Mouse (Mus musculus): Measurements from ENCODE around the gene Fam173a. TPM values are rescaled to one million over a fixed set of nuclear protein-coding genes. Genes with fewer than 3 reads are reported as not detected.

Fam173a gene
- polyA plus RNA-seq, 1 experiment: 135 TPM

DNA sequence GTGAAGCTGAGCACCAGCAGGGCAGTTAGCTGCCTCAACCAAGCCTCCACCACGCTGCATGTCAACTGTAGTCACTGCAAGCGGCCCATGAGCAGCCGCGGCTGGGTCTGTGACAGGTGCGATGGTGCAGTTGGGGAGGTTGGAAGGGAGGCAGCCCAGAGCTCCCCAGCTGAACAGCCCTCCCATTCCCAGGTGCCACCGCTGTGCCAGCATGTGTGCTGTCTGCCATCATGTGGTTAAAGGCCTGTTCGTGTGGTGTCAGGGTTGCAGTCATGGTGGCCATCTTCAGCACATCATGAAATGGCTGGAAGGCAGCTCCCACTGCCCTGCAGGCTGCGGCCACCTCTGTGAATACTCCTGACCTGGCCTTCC lies 35.5 kb upstream of the Fam173a start:
- TF ChIP-seq POLR2A (IDR thresholded peaks at IDR 0.05; ENCODE audit: low read depth, low read length) (no peak), CTCF (IDR thresholded peaks at IDR 0.05; ENCODE audit: extremely low read depth, insufficient read length, insufficient replicate concordance, low read depth, low read length) (no peak)
- Histone ChIP-seq H3K27ac (ENCODE audit: insufficient read depth, low read depth, low read length) (peak overlapping the region; percentile 51), H3K4me3 (ENCODE audit: low read depth, low read length) (peak overlapping the region; percentile 63), H3K27me3 (ENCODE audit: control insufficient read depth, insufficient read depth, low read length) (no peaks in the 10 kb centered on the region), H3K4me1 (ENCODE audit: control insufficient read depth, insufficient read depth, insufficient read length, low read length) (peaks cover 32% of the 10 kb centered on the region), H3K36me3 (ENCODE audit: control insufficient read depth, insufficient read depth, low read length) (peaks cover 24% of the 10 kb centered on the region)
- 84% methylated on average over 8 of the region's 8 CpGs for WGBS

DNA sequence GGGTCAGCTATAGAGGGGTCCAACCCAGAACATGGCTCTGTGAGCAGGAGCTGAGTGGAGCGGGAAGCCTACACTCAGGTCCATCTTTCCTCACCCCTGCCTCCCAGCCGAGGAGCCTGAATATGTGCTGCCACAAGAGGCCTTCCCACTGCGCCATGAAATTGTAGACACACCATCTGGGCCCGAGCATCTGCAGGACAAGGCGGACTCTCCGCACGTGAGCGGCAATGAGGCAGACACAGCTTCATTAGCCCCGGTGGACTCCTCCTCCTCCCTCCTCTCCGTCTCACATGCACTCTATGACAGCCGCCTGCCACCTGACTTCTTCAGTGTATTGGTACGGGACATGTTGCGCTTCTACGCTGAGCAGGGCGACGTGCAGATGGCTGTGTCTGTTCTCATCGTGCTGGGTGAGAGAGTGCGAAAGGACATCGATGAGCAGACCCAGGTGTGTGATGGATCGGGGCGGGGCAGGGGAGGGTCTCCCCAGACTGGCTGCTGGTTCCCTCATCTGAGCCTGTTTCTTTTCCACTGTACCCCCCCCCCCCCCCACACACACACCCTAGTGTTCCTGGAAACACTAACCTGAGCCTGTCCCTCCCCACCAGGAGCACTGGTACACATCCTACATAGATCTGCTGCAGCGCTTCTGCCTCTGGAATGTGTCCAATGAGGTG lies 35.0 kb upstream of the Fam173a start:
- Histone ChIP-seq H3K4me1 (ENCODE audit: control insufficient read depth, insufficient read depth, insufficient read length, low read length) (peaks cover 32% of the 10 kb centered on the region), H3K4me3 (ENCODE audit: low read depth, low read length) (no peak overlapping the region), H3K36me3 (ENCODE audit: control insufficient read depth, insufficient read depth, low read length) (peaks cover 24% of the 10 kb centered on the region), H3K27ac (ENCODE audit: insufficient read depth, low read depth, low read length) (no peak overlapping the region), H3K27me3 (ENCODE audit: control insufficient read depth, insufficient read depth, low read length) (no peaks in the 10 kb centered on the region)
- 94% methylated on average over 22 of the region's 22 CpGs for WGBS
- TF ChIP-seq POLR2A (IDR thresholded peaks at IDR 0.05; ENCODE audit: low read depth, low read length) (no peak), CTCF (IDR thresholded peaks at IDR 0.05; ENCODE audit: extremely low read depth, insufficient read length, insufficient replicate concordance, low read depth, low read length) (no peak)

DNA sequence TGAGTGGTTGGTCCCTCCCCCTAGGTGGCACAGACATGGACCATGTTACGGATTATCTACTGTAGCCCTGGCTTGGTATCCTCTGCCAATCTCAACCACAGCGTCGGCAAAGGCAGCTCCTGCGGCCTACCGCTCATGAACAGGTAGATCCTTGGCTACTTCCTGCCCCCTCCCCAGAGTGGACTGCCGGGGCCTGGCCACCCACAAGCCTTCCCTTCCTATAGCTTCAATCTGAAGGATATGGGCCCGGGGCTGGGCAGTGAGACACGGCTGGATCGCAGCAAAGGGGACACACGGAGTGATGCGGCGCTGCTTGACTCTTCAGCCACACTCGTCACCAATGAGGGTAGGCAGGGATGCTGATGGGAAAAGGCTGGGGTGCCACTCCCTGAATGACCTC lies 34.3 kb upstream of the Fam173a start:
- H3K4me3 ChIP-seq (ENCODE audit: low read depth, low read length): no peak overlapping the region
- no peak overlapping the region for H3K27ac ChIP-seq (ENCODE audit: insufficient read depth, low read depth, low read length)
- no peaks in the 10 kb centered on the region for H3K27me3 ChIP-seq (ENCODE audit: control insufficient read depth, insufficient read depth, low read length)
- peaks cover 32% of the 10 kb centered on the region for H3K4me1 ChIP-seq (ENCODE audit: control insufficient read depth, insufficient read depth, insufficient read length, low read length)
- TF ChIP-seq POLR2A (IDR thresholded peaks at IDR 0.05; ENCODE audit: low read depth, low read length) (no peak), CTCF (IDR thresholded peaks at IDR 0.05; ENCODE audit: extremely low read depth, insufficient read length, insufficient replicate concordance, low read depth, low read length) (no peak)
- WGBS: 96% methylated on average over 13 of the region's 13 CpGs
- H3K36me3 ChIP-seq (ENCODE audit: control insufficient read depth, insufficient read depth, low read length): peaks cover 24% of the 10 kb centered on the region

DNA sequence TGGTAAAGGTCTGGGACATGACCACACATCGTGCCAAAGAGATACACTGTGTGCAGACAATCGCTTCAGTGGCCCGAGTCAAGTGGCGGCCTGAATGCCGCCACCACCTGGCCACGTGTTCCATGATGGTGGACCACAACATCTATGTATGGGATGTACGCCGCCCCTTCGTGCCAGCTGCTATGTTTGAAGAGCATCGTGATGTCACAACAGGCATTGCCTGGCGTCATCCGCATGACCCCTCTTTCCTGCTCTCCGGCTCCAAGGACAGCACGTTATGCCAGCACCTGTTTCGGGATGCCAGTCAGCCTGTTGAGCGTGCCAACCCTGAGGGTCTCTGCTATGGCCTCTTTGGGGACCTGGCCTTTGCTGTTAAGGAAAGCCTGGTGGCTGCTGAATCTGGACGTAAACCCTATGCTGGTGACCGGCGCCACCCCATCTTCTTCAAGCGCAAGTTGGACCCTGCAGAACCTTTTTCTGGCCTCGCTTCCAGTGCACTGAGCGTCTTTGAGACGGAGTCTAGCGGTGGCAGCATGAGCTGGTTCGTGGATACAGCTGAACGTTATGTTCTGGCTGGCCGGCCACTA lies 33.4 kb upstream of the Fam173a start:
- Histone ChIP-seq H3K27me3 (ENCODE audit: control insufficient read depth, insufficient read depth, low read length) (no peaks in the 10 kb centered on the region), H3K27ac (ENCODE audit: insufficient read depth, low read depth, low read length) (no peak overlapping the region), H3K4me3 (ENCODE audit: low read depth, low read length) (no peak overlapping the region), H3K4me1 (ENCODE audit: control insufficient read depth, insufficient read depth, insufficient read length, low read length) (peaks cover 22% of the 10 kb centered on the region), H3K36me3 (ENCODE audit: control insufficient read depth, insufficient read depth, low read length) (peaks cover 18% of the 10 kb centered on the region)
- 95% methylated on average over 27 of the region's 27 CpGs for whole genome bisulfite sequencing
- TF ChIP-seq CTCF (IDR thresholded peaks at IDR 0.05; ENCODE audit: extremely low read depth, insufficient read length, insufficient replicate concordance, low read depth, low read length) (no peak), POLR2A (IDR thresholded peaks at IDR 0.05; ENCODE audit: low read depth, low read length) (no peak)

DNA sequence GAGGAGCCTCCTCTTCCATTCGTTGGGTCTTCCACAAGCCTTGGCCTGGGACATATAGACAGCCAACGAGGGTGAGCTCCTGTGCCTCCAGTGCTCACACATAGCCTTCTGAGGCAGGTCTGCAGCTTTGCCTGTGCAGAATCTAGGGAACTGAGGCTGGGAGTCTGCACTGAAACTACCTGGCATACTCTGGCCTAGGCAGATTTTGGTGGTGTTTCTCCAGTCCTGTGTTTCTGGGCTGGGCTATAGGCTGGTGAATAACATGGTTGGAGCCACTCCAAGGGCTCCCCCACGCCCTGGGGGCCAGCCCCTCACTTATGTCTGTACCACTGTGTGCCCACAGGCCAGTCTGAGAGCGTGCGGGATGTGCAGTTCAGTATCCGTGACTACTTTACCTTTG lies 32.6 kb upstream of the Fam173a start:
- no peaks in the 10 kb centered on the region for H3K27me3 ChIP-seq (ENCODE audit: control insufficient read depth, insufficient read depth, low read length)
- 89% methylated on average over 6 of the region's 6 CpGs for WGBS
- H3K36me3 ChIP-seq (ENCODE audit: control insufficient read depth, insufficient read depth, low read length): peaks cover 11% of the 10 kb centered on the region
- no peak overlapping the region for H3K27ac ChIP-seq (ENCODE audit: insufficient read depth, low read depth, low read length)
- TF ChIP-seq CTCF (IDR thresholded peaks at IDR 0.05; ENCODE audit: extremely low read depth, insufficient read length, insufficient replicate concordance, low read depth, low read length) (no peak), POLR2A (IDR thresholded peaks at IDR 0.05; ENCODE audit: low read depth, low read length) (no peak)
- peaks cover 19% of the 10 kb centered on the region for H3K4me1 ChIP-seq (ENCODE audit: control insufficient read depth, insufficient read depth, insufficient read length, low read length)
- no peak overlapping the region for H3K4me3 ChIP-seq (ENCODE audit: low read depth, low read length)

DNA sequence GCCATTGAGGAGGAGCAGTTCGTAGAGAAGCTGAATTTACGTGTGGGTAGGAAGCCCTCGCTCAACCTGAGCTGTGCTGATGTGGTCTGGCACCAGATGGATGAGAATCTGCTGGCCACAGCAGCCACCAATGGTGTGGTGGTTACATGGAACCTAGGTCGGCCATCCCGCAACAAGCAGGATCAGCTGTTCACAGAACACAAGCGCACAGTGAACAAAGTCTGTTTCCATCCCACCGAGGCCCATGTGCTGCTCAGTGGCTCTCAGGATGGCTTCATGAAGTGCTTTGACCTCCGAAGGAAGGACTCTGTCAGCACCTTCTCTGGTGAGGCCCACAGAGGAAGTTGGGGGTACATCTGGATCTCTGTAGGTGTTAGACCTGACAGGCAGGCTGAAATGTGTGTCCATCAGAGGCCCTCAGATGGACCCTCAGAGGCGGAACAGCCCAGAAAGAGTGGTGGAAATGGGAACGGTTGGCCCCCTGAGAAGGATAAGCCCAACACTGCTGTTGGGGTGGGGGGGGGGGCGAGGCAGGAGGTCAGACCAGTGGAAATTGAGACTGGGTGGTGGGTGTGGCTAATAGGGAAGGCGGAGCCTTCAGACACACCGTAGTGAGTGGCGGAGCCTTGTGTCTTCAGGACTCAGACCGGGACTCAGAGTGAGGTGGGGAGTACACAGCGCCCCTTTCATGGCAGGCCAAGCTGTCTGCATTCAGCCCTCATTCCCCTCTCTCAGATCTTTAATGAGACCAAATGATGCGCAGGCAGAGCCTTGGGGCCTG lies 31.9 kb upstream of the Fam173a start:
- Histone ChIP-seq H3K4me3 (ENCODE audit: low read depth, low read length) (peak overlapping the region; percentile 91), H3K4me1 (ENCODE audit: control insufficient read depth, insufficient read depth, insufficient read length, low read length) (peaks cover 20% of the 10 kb centered on the region), H3K27ac (ENCODE audit: insufficient read depth, low read depth, low read length) (no peak overlapping the region), H3K27me3 (ENCODE audit: control insufficient read depth, insufficient read depth, low read length) (peaks cover 4% of the 10 kb centered on the region; the same call in 1 of the 2 replicates), H3K36me3 (ENCODE audit: control insufficient read depth, insufficient read depth, low read length) (peaks cover 11% of the 10 kb centered on the region)
- 62% methylated on average over 17 of the region's 17 CpGs for WGBS
- TF ChIP-seq CTCF (IDR thresholded peaks at IDR 0.05; ENCODE audit: extremely low read depth, insufficient read length, insufficient replicate concordance, low read depth, low read length) (no peak), POLR2A (IDR thresholded peaks at IDR 0.05; ENCODE audit: low read depth, low read length) (no peak)

DNA sequence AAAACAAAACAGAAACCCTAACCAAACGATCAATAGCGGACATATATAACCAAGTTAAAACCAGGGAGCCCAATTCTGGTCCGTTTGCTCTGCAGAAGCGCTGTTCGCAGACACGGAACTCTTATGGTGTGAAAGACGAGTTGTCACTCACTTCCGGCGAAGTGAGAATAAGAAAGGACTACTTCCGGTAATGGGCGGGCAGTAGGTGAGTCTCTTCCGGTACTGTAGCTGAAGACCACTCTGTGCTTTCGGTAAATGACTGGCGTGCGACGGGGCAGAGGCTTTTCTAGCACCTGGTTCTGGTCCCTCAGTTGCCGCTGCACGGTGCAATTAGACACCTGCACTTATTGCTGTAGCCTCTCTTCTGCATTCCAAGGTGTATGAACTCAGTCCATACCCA lies 30.8 kb upstream of the Fam173a start, which contains the start of gene Wdr24:
Gene Wdr24 (plus strand): TSS at position 176 of the 400 bp plus-strand sequence.
- TF ChIP-seq CTCF (IDR thresholded peaks at IDR 0.05; ENCODE audit: extremely low read depth, insufficient read length, insufficient replicate concordance, low read depth, low read length) (no peak), POLR2A (IDR thresholded peaks at IDR 0.05; ENCODE audit: low read depth, low read length) (no peak)
- Histone ChIP-seq H3K4me1 (ENCODE audit: control insufficient read depth, insufficient read depth, insufficient read length, low read length) (peaks cover 21% of the 10 kb centered on the region), H3K27me3 (ENCODE audit: control insufficient read depth, insufficient read depth, low read length) (peaks cover 14% of the 10 kb centered on the region; the same call in 1 of the 2 replicates), H3K27ac (ENCODE audit: insufficient read depth, low read depth, low read length) (peak within 1 kb of the TSS; percentile 52), H3K36me3 (ENCODE audit: control insufficient read depth, insufficient read depth, low read length) (peaks cover 11% of the 10 kb centered on the region), H3K4me3 (ENCODE audit: low read depth, low read length) (peak within 1 kb of the TSS; percentile 91)
- WGBS: under 1% methylated on average over 18 of the region's 18 CpGs
